Mouse (Mus musculus) MEL (cell line): ENCODE data around the gene Met. TPM values are rescaled to one million over a fixed set of nuclear protein-coding genes. Genes with fewer than 3 reads are reported as not detected.
A peak's percentile ranks its signal among the peaks of the same experiment; 100 is the strongest.

Experiments used
- DNase-seq: peaks from one replicate; pipeline ENCODE4 v3.0.0; 2011; ENCODE audit warnings: low read depth, low spot score
- H3K27ac ChIP-seq: 2 replicates; pipeline ENCODE4 v1.5.1; 2012; ENCODE audit warnings: low read depth, mild to moderate bottlenecking, control low read depth, low read length, moderate library complexity; ENCODE audit not compliant: control insufficient read depth
- H3K27me3 ChIP-seq, 2 experiments: fragments of 150-350 bp in 1 of 2; sonication (generic) in 1 of 2; 2 replicates each; pipeline ENCODE4 v1.6.1; 2012; ENCODE audit warnings: low read length in 2 of 2, mild to moderate bottlenecking in 2 of 2, improper control_type of control experiment in 1 of 2, moderate library complexity in 1 of 2; ENCODE audit not compliant: insufficient read depth in 2 of 2, control insufficient read depth in 1 of 2
- H3K36me3 ChIP-seq, 2 experiments: 2 replicates each; pipeline ENCODE4 v1.6.1; 2012 to 2014; ENCODE audit warnings: low read length in 2 of 2, improper control_type of control experiment in 1 of 2, inconsistent platforms in 1 of 2, mild to moderate bottlenecking in 1 of 2; ENCODE audit not compliant: insufficient read depth in 2 of 2, control insufficient read depth in 1 of 2
- H3K4me1 ChIP-seq, 2 experiments: fragments of 150-350 bp in 1 of 2; sonication (generic) in 1 of 2; 2 replicates each; pipeline ENCODE4 v1.6.1; 2012; ENCODE audit warnings: low read length in 2 of 2, improper control_type of control experiment in 1 of 2, mild to moderate bottlenecking in 1 of 2; ENCODE audit not compliant: insufficient read depth in 2 of 2, control insufficient read depth in 1 of 2
- H3K4me3 ChIP-seq, 2 experiments: fragments of 150-350 bp in 1 of 2; sonication (generic) in 1 of 2; 2 replicates each; pipeline ENCODE4 v1.5.1; 2012; ENCODE audit warnings: low read depth in 2 of 2, low read length in 2 of 2, mild to moderate bottlenecking in 2 of 2, moderate library complexity in 2 of 2, control low read depth in 1 of 2, improper control_type of control experiment in 1 of 2; ENCODE audit not compliant: control insufficient read depth in 1 of 2, insufficient read depth in 1 of 2
- H3K79me2 ChIP-seq: 2 replicates; pipeline ENCODE4 v1.6.1; 2012; ENCODE audit warnings: mild to moderate bottlenecking, low read length, moderate library complexity; ENCODE audit not compliant: control insufficient read depth, poor library complexity, insufficient read depth
- H3K9ac ChIP-seq: 2 replicates; pipeline ENCODE4 v1.6.1; 2012; ENCODE audit warnings: low read depth, mild to moderate bottlenecking, control low read depth, low read length, moderate library complexity; ENCODE audit not compliant: control insufficient read depth, poor library complexity, severe bottlenecking
- H3K9me3 ChIP-seq: fragments of 150-350 bp; sonication (generic); replicated peaks from 2 replicates; pipeline ENCODE4 v1.6.1; 2012; ENCODE audit warnings: mild to moderate bottlenecking, low read length, improper control_type of control experiment, moderate library complexity; ENCODE audit not compliant: insufficient read depth
- BHLHE40 ChIP-seq: IDR thresholded peaks from 2 replicates; pipeline ENCODE4 v1.6.1; 2012; ENCODE audit warnings: low read depth, mild to moderate bottlenecking, inconsistent platforms, low read length, improper control_type of control experiment, borderline replicate concordance
- CTCF ChIP-seq, 3 experiments: IDR thresholded peaks in 2 of 3; conservative IDR thresholded peaks in 1 of 3; 2 replicates each; pipeline ENCODE4 v1.5.1; 2011 to 2012; ENCODE audit warnings: low read length in 3 of 3, low read depth in 2 of 3, mild to moderate bottlenecking in 2 of 3, improper control_type of control experiment in 1 of 3, inconsistent platforms in 1 of 3, mixed read lengths in 1 of 3, moderate library complexity in 1 of 3; ENCODE audit not compliant: control insufficient read depth in 1 of 3, insufficient read depth in 1 of 3, poor library complexity in 1 of 3, severe bottlenecking in 1 of 3
- ETS1 ChIP-seq: IDR thresholded peaks from 2 replicates; pipeline ENCODE4 v1.6.1; 2012; ENCODE audit warnings: low read depth, mild to moderate bottlenecking, inconsistent platforms, low read length, improper control_type of control experiment, moderate library complexity
- GATA1 ChIP-seq: IDR thresholded peaks from 2 replicates; pipeline ENCODE4 v1.6.1; 2011; ENCODE audit warnings: low read depth, low read length, improper control_type of control experiment
- HCFC1 ChIP-seq: IDR thresholded peaks from 2 replicates; pipeline ENCODE4 v1.6.1; 2012; ENCODE audit warnings: low read depth, mild to moderate bottlenecking, inconsistent platforms, low read length, improper control_type of control experiment, moderate library complexity
- MAX ChIP-seq: IDR thresholded peaks from 2 replicates; pipeline ENCODE4 v1.6.1; 2011; ENCODE audit warnings: low read length, improper control_type of control experiment
- MAZ ChIP-seq: IDR thresholded peaks from 2 replicates; pipeline ENCODE4 v1.6.1; 2012; ENCODE audit warnings: low read depth, mild to moderate bottlenecking, inconsistent platforms, low read length, improper control_type of control experiment
- MXI1 ChIP-seq: IDR thresholded peaks from 2 replicates; pipeline ENCODE4 v1.6.1; 2011; ENCODE audit warnings: mild to moderate bottlenecking, low read depth, low read length, improper control_type of control experiment
- MYB ChIP-seq: IDR thresholded peaks from 2 replicates; pipeline ENCODE4 v1.6.1; 2011; ENCODE audit warnings: mild to moderate bottlenecking, low read depth, low read length, improper control_type of control experiment
- NELFE ChIP-seq: IDR thresholded peaks from 2 replicates; pipeline ENCODE4 v1.6.1; 2011; ENCODE audit warnings: low read depth, low read length, improper control_type of control experiment
- NRF1 ChIP-seq: IDR thresholded peaks from 2 replicates; pipeline ENCODE4 v1.6.1; 2014; ENCODE audit warnings: low read depth, mild to moderate bottlenecking, inconsistent platforms, low read length, improper control_type of control experiment, moderate library complexity; ENCODE audit not compliant: poor library complexity, insufficient read depth, severe bottlenecking
- POLR2A ChIP-seq, 2 experiments: IDR thresholded peaks; 2 replicates each; pipeline ENCODE4 v1.6.1; 2011 to 2012; ENCODE audit warnings: low read length in 2 of 2, mild to moderate bottlenecking in 2 of 2, control low read depth in 1 of 2, improper control_type of control experiment in 1 of 2, low read depth in 1 of 2, moderate library complexity in 1 of 2; ENCODE audit not compliant: control insufficient read depth in 1 of 2, insufficient read depth in 1 of 2, poor library complexity in 1 of 2
- POLR2AphosphoS2 ChIP-seq: IDR thresholded peaks from 2 replicates; pipeline ENCODE4 v1.6.1; 2011; ENCODE audit warnings: low read length, improper control_type of control experiment
- POLR2AphosphoS5 ChIP-seq: IDR thresholded peaks from 2 replicates; pipeline ENCODE4 v1.6.1; 2012; ENCODE audit warnings: low read depth, borderline replicate concordance, mild to moderate bottlenecking, inconsistent platforms, low read length, moderate library complexity, mixed read lengths
- RCOR1 ChIP-seq: IDR thresholded peaks from 2 replicates; pipeline ENCODE4 v1.6.1; 2012; ENCODE audit warnings: low read depth, mild to moderate bottlenecking, inconsistent platforms, low read length, improper control_type of control experiment
- SMC3 ChIP-seq: IDR thresholded peaks from 2 replicates; pipeline ENCODE4 v1.6.1; 2011; ENCODE audit warnings: low read depth, low read length, improper control_type of control experiment
- TAL1 ChIP-seq: IDR thresholded peaks from 2 replicates; pipeline ENCODE4 v1.6.1; 2012; ENCODE audit warnings: mild to moderate bottlenecking, inconsistent platforms, low read length, moderate library complexity, mixed read lengths
- UBTF ChIP-seq: IDR thresholded peaks from 2 replicates; pipeline ENCODE4 v1.6.1; 2012; ENCODE audit warnings: low read depth, mild to moderate bottlenecking, inconsistent platforms, low read length, improper control_type of control experiment, moderate library complexity, borderline replicate concordance; ENCODE audit not compliant: insufficient read depth
- USF1 ChIP-seq: IDR thresholded peaks from 2 replicates; pipeline ENCODE4 v1.6.1; 2014; ENCODE audit warnings: low read depth, mild to moderate bottlenecking, inconsistent platforms, low read length, improper control_type of control experiment, moderate library complexity
- ZC3H11A ChIP-seq: IDR thresholded peaks from 2 replicates; pipeline ENCODE4 v1.6.1; 2012; ENCODE audit warnings: low read depth, mild to moderate bottlenecking, inconsistent platforms, low read length, improper control_type of control experiment
- ZNF384 ChIP-seq: IDR thresholded peaks from 2 replicates; pipeline ENCODE4 v1.6.1; 2012; ENCODE audit warnings: low read depth, mild to moderate bottlenecking, inconsistent platforms, low read length, improper control_type of control experiment
- polyA plus RNA-seq, 2 experiments: library from polyadenylated mRNA; stranded (reverse) in 1 of 2; unstranded in 1 of 2; fragments of >175 nt in 1 of 2; fragments of >200 nt in 1 of 2; gene quantifications; 2 replicates each; pipeline versions ENCODE4 v1.2.1 to v1.2.4; 2012; ENCODE audit warnings: low replicate concordance in 2 of 2, low read depth in 1 of 2; ENCODE audit not compliant: insufficient read length in 2 of 2, insufficient read depth in 1 of 2, missing spikeins in 1 of 2
- total RNA-seq: library from RNA; depleted of rRNA; stranded (reverse); fragments of 300-350 nt; gene quantifications from 2 replicates; pipeline ENCODE4 v1.2.3, GENCODE M21; 2012

Gene Met
- total and polyA plus RNA-seq, 3 experiments: not detected

- no peaks in the 10 kb centered on the region for H3K79me2 ChIP-seq
- no peak overlapping the region for H3K9ac ChIP-seq
- DNase-seq: no peak
- no peak overlapping the region for H3K27ac ChIP-seq
- no peaks in the 10 kb centered on the region for H3K4me1 ChIP-seq
- H3K4me3 ChIP-seq: no peak overlapping the region
- no peaks in the 10 kb centered on the region for H3K36me3 ChIP-seq
- peaks cover 0 to 2% of the 10 kb centered on the region in 2 experiments; a peak in 1 of 4 replicates for H3K27me3 ChIP-seq
- no peak for TF ChIP-seq ZNF384
- no peak for TF ChIP-seq MYB
- TF ChIP-seq BHLHE40: no peak
- no peak for TF ChIP-seq GATA1
- no peak for TF ChIP-seq CTCF (IDR thresholded peaks at IDR 0.05 in 2 of 3, conservative IDR thresholded peaks at IDR 0.05 in 1 of 3; ENCODE audit: control insufficient read depth in 1 of 3, insufficient read depth in 1 of 3, low read depth in 2 of 3, low read length in 3 of 3, poor library complexity in 1 of 3, severe bottlenecking in 1 of 3)
- TF ChIP-seq RCOR1: no peak
- no peak for TF ChIP-seq NELFE
- TF ChIP-seq USF1: no peak
- no peak for TF ChIP-seq POLR2AphosphoS2
- TF ChIP-seq NRF1: no peak
- no peak for TF ChIP-seq UBTF
- TF ChIP-seq ETS1: no peak
- TF ChIP-seq POLR2A (IDR thresholded peaks at IDR 0.05; ENCODE audit: control insufficient read depth in 1 of 2, insufficient read depth in 1 of 2, low read depth in 1 of 2, low read length in 2 of 2, poor library complexity in 1 of 2): no peak
- TF ChIP-seq HCFC1: no peak
- no peak for TF ChIP-seq MAX
- TF ChIP-seq MAZ: no peak
- no peak for TF ChIP-seq SMC3
- no peak for TF ChIP-seq POLR2AphosphoS5
- no peak for TF ChIP-seq ZC3H11A
- no peak for TF ChIP-seq TAL1
- H3K9me3 ChIP-seq: no peaks in the 10 kb centered on the region
Measured at GRCm38 (mm10) chr6:17478838-17479570, 15.4 kb downstream of the Met start.

- H3K4me3 ChIP-seq: no peak overlapping the region
- no peaks in the 10 kb centered on the region for H3K36me3 ChIP-seq
- no peak for TF ChIP-seq NRF1
- no peak for TF ChIP-seq MXI1
- TF ChIP-seq POLR2AphosphoS2: no peak
- H3K79me2 ChIP-seq: no peaks in the 10 kb centered on the region
- no peak overlapping the region for H3K9ac ChIP-seq
- DNase-seq: peak; percentile 28
- H3K27ac ChIP-seq: no peak overlapping the region
- no peaks in the 10 kb centered on the region for H3K9me3 ChIP-seq
- H3K4me1 ChIP-seq: no peaks in the 10 kb centered on the region
- H3K27me3 ChIP-seq: peaks cover 2% of the 10 kb centered on the region in 2 experiments; a peak in 2 of 4 replicates
Measured at GRCm38 (mm10) chr6:17481068-17481467, 17.5 kb downstream of the Met start.
